Mouse (Mus musculus) c-Kit-negative CD71-positive TER-119-positive erythroid progenitor cells, embryonic 14.5 days (primary cell): ENCODE results near the gene Gm5617.
"Not testable (repeated sequence)": the region's sequence is repeated elsewhere in the genome, so short reads cannot be mapped to it uniquely, and the experiment has no call there.

Experiments used
- DNase-seq: peaks from one replicate; pipeline ENCODE4 v3.0.0-alpha.2; 2013; ENCODE audit warnings: low read depth, low spot score

Gene Gm5617

GRCm38 (mm10) chr9:48501192-48501591, 6.0 kb downstream of the Gm5617 start:
- no peak for DNase-seq

GRCm38 (mm10) chr9:48503001-48503400, 7.8 kb downstream of the Gm5617 start:
- no peak for DNase-seq

- DNase-seq, result no peak
Observed at GRCm38 (mm10) chr9:48504741-48505365, 9.6 kb downstream of the Gm5617 start.

- DNase-seq, result no peak
Observed at GRCm38 (mm10) chr9:48510134-48510533, 14.9 kb downstream of the Gm5617 start.

GRCm38 (mm10) chr9:48515332-48515731, 20.1 kb downstream of the Gm5617 start:
- no peak for DNase-seq

- DNase-seq, result no peak
Observed at GRCm38 (mm10) chr9:48516615-48517371, 21.6 kb downstream of the Gm5617 start.

GRCm38 (mm10) chr9:48517372-48518130, 22.3 kb downstream of the Gm5617 start:
- no peak for DNase-seq

GRCm38 (mm10) chr9:48520405-48520804, 25.2 kb downstream of the Gm5617 start:
- DNase-seq, result not testable (repeated sequence)

- no peak for DNase-seq
Observed at GRCm38 (mm10) chr9:48525566-48525965, 30.3 kb downstream of the Gm5617 start.

GRCm38 (mm10) chr9:48526520-48526919, 31.3 kb downstream of the Gm5617 start:
- no peak for DNase-seq

- no peak for DNase-seq
Observed at GRCm38 (mm10) chr9:48531294-48531693, 36.1 kb downstream of the Gm5617 start.

GRCm38 (mm10) chr9:48532203-48532602, 37.0 kb downstream of the Gm5617 start:
- DNase-seq, result no peak

- DNase-seq, result no peak
Observed at GRCm38 (mm10) chr9:48532730-48533129, 37.5 kb downstream of the Gm5617 start.

- DNase-seq, result no peak
Observed at GRCm38 (mm10) chr9:48536414-48536813, 41.2 kb downstream of the Gm5617 start.

GRCm38 (mm10) chr9:48537616-48538015, 42.4 kb downstream of the Gm5617 start:
- DNase-seq, result not testable (repeated sequence)

GRCm38 (mm10) chr9:48538044-48538645, 42.9 kb downstream of the Gm5617 start:
- DNase-seq, result no peak

GRCm38 (mm10) chr9:48538688-48539087, 43.4 kb downstream of the Gm5617 start:
- DNase-seq, result no peak
